Mouse (Mus musculus) intestine, postnatal 0 days (tissue): ENCODE measurements at regions not wholly inside any gene's neighbourhood (a gene's known extent, or its start where the extent isn't known, plus 50 kb on each side); places are given as distances from the start of the nearest gene placed in this dataset.
"Not testable (repeated sequence)": the region's sequence is repeated elsewhere in the genome, so short reads cannot be mapped to it uniquely, and the experiment has no call there.

Experiments
- ATAC-seq: fragments of 200-750 bp; cut with Nextera tagmentation; 2 replicates; pipeline ENCODE4 v1.8.0; 2017; ENCODE audit warnings: mild to moderate bottlenecking, moderate TSS enrichment, moderate library complexity
- H3K27ac ChIP-seq: fragments of 300-500 bp; sonication (generic); 2 replicates; pipeline ENCODE4 v1.5.1; 2014; ENCODE audit warnings: mild to moderate bottlenecking, low read depth, low read length, moderate library complexity
- H3K27me3 ChIP-seq: fragments of 300-500 bp; sonication (generic); replicated peaks from 2 replicates; pipeline ENCODE4 v1.6.1; 2014; ENCODE audit warnings: low read length, mixed read lengths; ENCODE audit not compliant: control insufficient read depth, insufficient read depth
- H3K36me3 ChIP-seq: fragments of 300-500 bp; sonication (generic); 2 replicates; pipeline ENCODE4 v1.6.1; 2014; ENCODE audit warnings: mild to moderate bottlenecking, moderate library complexity; ENCODE audit not compliant: control insufficient read depth, insufficient read depth
- H3K4me1 ChIP-seq: fragments of 300-500 bp; sonication (generic); replicated peaks from 2 replicates; pipeline ENCODE4 v1.6.1; 2014; ENCODE audit warnings: antibody characterized with exemption, low read length, mixed read lengths; ENCODE audit not compliant: control insufficient read depth, insufficient read depth
- H3K4me2 ChIP-seq: fragments of 300-500 bp; sonication (generic); replicated peaks from 2 replicates; pipeline ENCODE4 v1.6.1; 2014; ENCODE audit warnings: low read depth, mild to moderate bottlenecking, moderate library complexity
- H3K4me3 ChIP-seq: fragments of 300-500 bp; sonication (generic); 2 replicates; pipeline ENCODE4 v1.5.1; 2014; ENCODE audit warnings: low read depth, low read length
- H3K9ac ChIP-seq: fragments of 300-500 bp; sonication (generic); 2 replicates; pipeline ENCODE4 v1.6.1; 2014; ENCODE audit warnings: mild to moderate bottlenecking, low read depth, low read length
- H3K9me3 ChIP-seq: fragments of 300-500 bp; sonication (generic); 2 replicates; pipeline ENCODE4 v1.6.1; 2016; ENCODE audit warnings: mixed run types; ENCODE audit not compliant: control insufficient read depth
- CTCF ChIP-seq: sonication (generic); IDR thresholded peaks from 2 replicates; pipeline ENCODE4 v1.5.1; 2016; ENCODE audit warnings: low read depth, mild to moderate bottlenecking, control low read depth, antibody characterized with exemption, moderate library complexity
- WGBS: fragments of 180-500 bp; shearing (Covaris S2); extraction: QIAGEN DNeasy Blood & Tissue Kit; methylation state at CpG from one replicate; pipeline ENCODE4 v1.1.7; 2014; 5-methylcytosine and 5-hydroxymethylcytosine counted together

DNA sequence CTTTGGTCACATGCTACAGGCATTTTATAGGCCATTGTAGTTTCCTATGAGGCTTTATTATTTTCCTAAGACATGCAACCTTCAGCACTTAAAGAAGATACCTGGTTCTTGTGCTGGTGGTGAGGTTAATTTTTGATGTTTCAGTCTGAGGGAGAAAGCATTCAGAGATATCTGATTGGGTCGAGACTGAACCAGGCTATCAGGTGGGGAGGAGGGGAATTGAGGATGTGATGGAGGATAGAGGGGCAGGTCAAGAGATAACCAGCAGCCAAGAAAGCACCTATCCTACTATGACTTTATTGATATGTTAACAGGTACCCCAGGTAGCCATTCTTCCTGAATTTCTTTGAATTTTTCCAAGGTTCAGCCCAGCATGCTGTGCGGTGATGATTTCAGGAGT is 74.1 kb upstream of the Zfp988 start:
- not testable (repeated sequence) for H3K4me3 ChIP-seq, H3K27ac ChIP-seq, H3K36me3 ChIP-seq, ATAC-seq, H3K4me2 ChIP-seq, H3K9ac ChIP-seq, H3K4me1 ChIP-seq, H3K27me3 ChIP-seq
- 72% methylated on average over 2 of the region's 2 CpGs for WGBS
- H3K9me3 ChIP-seq, result peaks cover 28% of the 10 kb centered on the region

- WGBS, result 83% methylated on average over 3 of the region's 3 CpGs
Measured at GRCm38 (mm10) chr4:147231787-147232186, 73.7 kb upstream of the Zfp988 start.

DNA sequence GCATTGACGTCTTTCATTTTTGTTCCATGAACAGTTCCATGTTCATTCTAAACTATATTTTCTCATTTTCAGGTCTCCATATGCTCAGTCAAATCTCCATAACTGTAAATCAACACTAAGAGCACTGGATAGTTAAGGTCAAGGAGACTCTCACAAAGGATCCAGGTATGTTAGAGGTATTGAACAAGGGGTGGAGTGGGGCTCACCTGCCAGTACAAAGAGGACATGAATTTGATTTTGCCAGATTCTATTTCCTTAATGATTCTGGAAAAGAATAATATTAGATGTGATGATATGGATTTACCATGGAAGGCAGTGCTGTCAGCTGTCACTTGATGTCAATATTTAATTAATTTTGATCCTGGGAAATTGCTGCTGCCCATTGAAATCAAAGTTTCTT is 73.2 kb upstream of the Zfp988 start:
- H3K27ac ChIP-seq, H3K36me3 ChIP-seq, ATAC-seq, H3K27me3 ChIP-seq, H3K4me1 ChIP-seq, H3K9ac ChIP-seq, H3K4me3 ChIP-seq, H3K4me2 ChIP-seq: not testable (repeated sequence)
- peaks cover 28% of the 10 kb centered on the region for H3K9me3 ChIP-seq
- 88% methylated on average over 1 of the region's 1 CpGs for WGBS

More at GRCm38 (mm10) chr4:147231787-147232186, 73.7 kb upstream of the Zfp988 start:
- not testable (repeated sequence) for H3K4me3 ChIP-seq, H3K4me1 ChIP-seq, H3K27ac ChIP-seq, H3K27me3 ChIP-seq, H3K9ac ChIP-seq, H3K4me2 ChIP-seq, H3K36me3 ChIP-seq, ATAC-seq
- peaks cover 28% of the 10 kb centered on the region for H3K9me3 ChIP-seq

DNA sequence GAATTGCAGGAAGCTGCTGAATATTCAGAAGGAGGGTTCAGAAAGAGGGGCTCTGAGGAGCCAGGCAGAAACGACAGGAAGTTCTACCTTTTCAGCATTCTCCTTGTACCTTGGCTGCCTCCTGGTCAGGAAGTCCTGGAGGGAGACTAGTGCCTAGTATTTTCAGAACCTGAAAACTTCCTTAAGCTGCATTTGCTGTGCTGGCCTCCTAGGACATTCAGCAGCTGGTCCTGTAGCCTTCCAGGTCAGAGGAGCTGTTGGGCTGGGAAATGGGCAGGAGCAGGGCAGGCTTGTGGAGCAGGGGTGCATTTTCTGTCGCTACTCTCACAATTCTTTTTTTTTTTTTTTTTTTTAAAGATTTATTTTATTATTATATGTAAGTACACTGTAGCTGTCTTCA is 71.2 kb upstream of the Zfp988 start:
- not testable (repeated sequence) for ATAC-seq, H3K27ac ChIP-seq, H3K4me1 ChIP-seq, H3K4me2 ChIP-seq, H3K4me3 ChIP-seq, H3K36me3 ChIP-seq, H3K27me3 ChIP-seq, H3K9ac ChIP-seq
- peaks cover 28% of the 10 kb centered on the region for H3K9me3 ChIP-seq
- WGBS, result 43% methylated on average over 2 of the region's 2 CpGs

- H3K4me1 ChIP-seq, H3K4me2 ChIP-seq, H3K27me3 ChIP-seq, H3K4me3 ChIP-seq, ATAC-seq, H3K27ac ChIP-seq, H3K9ac ChIP-seq, H3K36me3 ChIP-seq: not testable (repeated sequence)
- 59% methylated on average over 2 of the region's 2 CpGs for WGBS
- H3K9me3 ChIP-seq, result peaks cover 28% of the 10 kb centered on the region
Measured at GRCm38 (mm10) chr4:147235441-147235840, 70.0 kb upstream of the Zfp988 start.

GRCm38 (mm10) chr4:147241315-147242182 is 63.9 kb upstream of the Zfp988 start:
- H3K4me1 ChIP-seq, H3K36me3 ChIP-seq, H3K9ac ChIP-seq, H3K27ac ChIP-seq, H3K4me3 ChIP-seq, H3K4me2 ChIP-seq, H3K27me3 ChIP-seq: not testable (repeated sequence)
- WGBS, result 71% methylated on average over 4 of the region's 4 CpGs
- 0 out of 2 replicates have a peak, but pooled peaks have one; percentile 19 for ATAC-seq
- peaks cover 20% of the 10 kb centered on the region for H3K9me3 ChIP-seq

DNA sequence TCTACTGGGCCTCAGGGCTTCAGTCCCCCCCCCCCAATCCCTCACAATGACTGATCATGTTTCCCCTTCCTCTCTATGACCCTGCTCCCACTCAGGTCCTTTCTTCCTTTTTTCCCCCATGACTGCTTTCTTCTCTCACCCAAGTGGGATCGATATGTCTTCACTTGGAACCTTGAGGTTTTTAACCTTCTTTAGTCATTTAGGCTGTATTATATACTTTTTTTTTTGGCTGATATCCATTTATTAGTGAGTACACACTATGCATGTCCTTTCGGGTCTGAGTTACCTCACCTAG is 63.3 kb upstream of the Zfp988 start:
- peaks cover 20% of the 10 kb centered on the region for H3K9me3 ChIP-seq
- H3K4me2 ChIP-seq, result no peak overlapping the region
- H3K4me1 ChIP-seq, result no peaks in the 10 kb centered on the region
- ATAC-seq, result 0 out of 2 replicates have a peak, but pooled peaks have one; percentile 28
- no peaks in the 10 kb centered on the region for H3K27me3 ChIP-seq
- H3K9ac ChIP-seq, result no peak overlapping the region
- no peak overlapping the region for H3K4me3 ChIP-seq
- WGBS, result 85% methylated on average over 2 of the region's 2 CpGs
- no peak for TF ChIP-seq CTCF
- H3K36me3 ChIP-seq, result no peaks in the 10 kb centered on the region
- H3K27ac ChIP-seq, result no peak overlapping the region

DNA sequence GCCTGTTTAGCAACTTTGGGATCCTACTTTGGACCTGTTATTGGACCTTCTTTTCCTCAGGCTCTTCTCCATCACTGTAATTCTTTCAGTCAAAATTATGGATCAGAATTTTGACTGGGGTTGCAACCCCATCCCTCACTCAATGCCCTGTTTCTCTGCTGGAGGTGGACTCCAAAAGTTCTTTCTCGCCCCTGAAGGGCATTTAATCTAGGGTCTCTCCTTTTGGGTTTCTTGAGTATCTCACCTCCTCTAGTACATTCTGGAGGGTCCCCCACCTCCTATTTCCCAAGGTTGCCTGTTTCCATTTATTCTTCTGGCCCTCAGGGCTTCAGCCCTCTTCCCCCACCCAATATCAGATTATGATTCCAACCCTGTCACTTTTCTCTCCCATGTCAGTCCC is 56.9 kb upstream of the Zfp988 start:
- H3K9ac ChIP-seq, ATAC-seq: not testable (repeated sequence)

More for the DNA sequence above, 56.9 kb upstream of the Zfp988 start:
- H3K27me3 ChIP-seq, H3K4me3 ChIP-seq, H3K4me1 ChIP-seq, H3K36me3 ChIP-seq, H3K4me2 ChIP-seq, H3K27ac ChIP-seq: not testable (repeated sequence)
- 96% methylated on average over 1 of the region's 1 CpGs for WGBS
- H3K9me3 ChIP-seq, result peaks cover 18% of the 10 kb centered on the region
